Mouse (Mus musculus): ENCODE data around the gene Rnf128.

GRCm38 (mm10) chrX:139634758-139635157, 71.6 kb downstream of the Rnf128 start:
- no peak for TF ChIP-seq CTCF (IDR thresholded peaks at IDR 0.05; ENCODE audit: low read depth)
- no peak for TF ChIP-seq EP300 (IDR thresholded peaks at IDR 0.05; ENCODE audit: low read depth)
